Mouse (Mus musculus): ENCODE data around the gene Nsun5.

DNA sequence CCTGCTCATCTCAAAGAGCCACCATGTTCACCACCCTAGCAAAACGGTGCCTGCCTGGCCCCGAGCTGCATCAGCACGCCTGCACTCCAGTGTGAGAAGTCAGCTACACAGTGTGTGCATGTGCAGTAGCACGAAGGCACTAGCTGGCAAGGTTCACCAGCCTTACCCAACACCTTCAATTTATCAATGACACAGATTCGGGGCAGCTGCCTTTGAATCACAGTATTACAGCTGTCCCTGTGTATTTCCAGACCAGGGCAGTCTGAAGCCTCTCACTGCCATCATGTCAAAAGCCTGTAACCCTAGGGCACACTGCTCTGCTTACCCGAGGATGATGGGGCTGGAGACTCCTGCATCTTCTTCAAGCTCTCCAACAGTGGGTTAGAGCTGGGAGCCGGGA, 13.0 kb downstream of the Nsun5 start:
- TF ChIP-seq POLR2A (IDR thresholded peaks at IDR 0.05; ENCODE audit: borderline replicate concordance, extremely low read depth, low read depth, low read length) = no peak
- TF ChIP-seq CTCF (IDR thresholded peaks at IDR 0.05; ENCODE audit: insufficient read depth, low read length) = no peak
